Mouse (Mus musculus) heart, embryonic 10.5 days (tissue): Measurements from ENCODE around the gene Urah. TPM values are rescaled to one million over a fixed set of nuclear protein-coding genes. Genes with fewer than 3 reads are reported as not detected.
A peak's percentile ranks its signal among the peaks of the same experiment; 100 is the strongest.

Experiments
- DNase-seq: peaks from one replicate; pipeline ENCODE4 v3.0.0-alpha.2; 2017; ENCODE audit warnings: low spot score
- H3K27ac ChIP-seq: fragments of 300-500 bp; sonication (generic); 2 replicates; pipeline ENCODE4 v1.5.1; 2016; ENCODE audit warnings: mild to moderate bottlenecking
- H3K27me3 ChIP-seq: fragments of 300-500 bp; sonication (generic); 2 replicates; pipeline ENCODE4 v1.6.1; 2016; ENCODE audit warnings: mild to moderate bottlenecking; ENCODE audit not compliant: poor library complexity, insufficient read depth, severe bottlenecking
- H3K36me3 ChIP-seq: fragments of 300-500 bp; sonication (generic); 2 replicates; pipeline ENCODE4 v1.6.1; 2016; ENCODE audit warnings: mild to moderate bottlenecking, moderate library complexity
- H3K4me1 ChIP-seq: fragments of 300-500 bp; sonication (generic); 2 replicates; pipeline ENCODE4 v1.6.1; 2016; ENCODE audit warnings: mild to moderate bottlenecking
- H3K4me3 ChIP-seq: fragments of 300-500 bp; sonication (generic); 2 replicates; pipeline ENCODE4 v1.5.1; 2016; ENCODE audit warnings: mild to moderate bottlenecking, moderate library complexity
- H3K9me3 ChIP-seq: fragments of 300-500 bp; sonication (generic); 2 replicates; pipeline ENCODE4 v1.6.1; 2016; ENCODE audit warnings: mild to moderate bottlenecking, moderate library complexity
- WGBS: fragments of 180-500 bp; shearing (Covaris S2); methylation state at CpG from one replicate; pipeline ENCODE4 v1.1.7; 2016; 5-methylcytosine and 5-hydroxymethylcytosine counted together
- polyA plus RNA-seq: library from polyadenylated mRNA; unstranded; fragments of >200 nt; fragmentation: Nextera tagmentation; extraction: Ambion mirVana; gene quantifications from 2 replicates; pipeline ENCODE4 v1.2.1, GENCODE M21; 2016

Urah gene
- polyA plus RNA-seq, 1 experiment from 2014 or later, result 0.85 TPM

GRCm38 (mm10) chr7:140858746-140859145 is 23.9 kb downstream of the Urah start:
- peaks cover 66% of the 10 kb centered on the region for H3K36me3 ChIP-seq
- peaks cover 34% of the 10 kb centered on the region for H3K4me1 ChIP-seq
- 89% methylated on average over 8 of the region's 8 CpGs for WGBS
- H3K27ac ChIP-seq, result peak overlapping the region; percentile 91; the same call in 1 of the 2 replicates
- no peaks in the 10 kb centered on the region for H3K27me3 ChIP-seq
- 0 out of 2 replicates have a peak overlapping the region, but pooled peaks have one; percentile 83 for H3K4me3 ChIP-seq
- H3K9me3 ChIP-seq, result no peaks in the 10 kb centered on the region
- no peak for DNase-seq

- peaks cover 67% of the 10 kb centered on the region for H3K36me3 ChIP-seq
- no peaks in the 10 kb centered on the region for H3K27me3 ChIP-seq
- no peak overlapping the region for H3K27ac ChIP-seq
- no peak for DNase-seq
- H3K9me3 ChIP-seq, result no peaks in the 10 kb centered on the region
- peaks cover 28% of the 10 kb centered on the region for H3K4me1 ChIP-seq
- no peak overlapping the region for H3K4me3 ChIP-seq
- 83% methylated on average over 6 of the region's 6 CpGs for WGBS
These were observed 25.2 kb downstream of the Urah start for GRCm38 (mm10) chr7:140859997-140860396.

- peaks cover 21% of the 10 kb centered on the region for H3K4me1 ChIP-seq
- no peaks in the 10 kb centered on the region for H3K27me3 ChIP-seq
- no peaks in the 10 kb centered on the region for H3K9me3 ChIP-seq
- H3K27ac ChIP-seq, result no peak overlapping the region
- peaks cover 71% of the 10 kb centered on the region for H3K36me3 ChIP-seq
- DNase-seq, result no peak
- WGBS, result 86% methylated on average over 5 of the region's 5 CpGs
- H3K4me3 ChIP-seq, result no peak overlapping the region
These were observed 25.9 kb downstream of the Urah start for GRCm38 (mm10) chr7:140860728-140861127.

GRCm38 (mm10) chr7:140864761-140865160 is 29.9 kb downstream of the Urah start:
- H3K36me3 ChIP-seq, result peaks cover 78% of the 10 kb centered on the region
- no peak for DNase-seq
- H3K27me3 ChIP-seq, result no peaks in the 10 kb centered on the region
- no peak overlapping the region for H3K27ac ChIP-seq
- H3K9me3 ChIP-seq, result no peaks in the 10 kb centered on the region
- no peaks in the 10 kb centered on the region for H3K4me1 ChIP-seq
- 86% methylated on average over 12 of the region's 12 CpGs for WGBS
- no peak overlapping the region for H3K4me3 ChIP-seq

- Histone ChIP-seq H3K4me3 (no peak overlapping the region), H3K4me1 (no peaks in the 10 kb centered on the region), H3K36me3 (peaks cover 50% of the 10 kb centered on the region), H3K9me3 (no peaks in the 10 kb centered on the region), H3K27me3 (no peaks in the 10 kb centered on the region), H3K27ac (no peak overlapping the region)
- whole genome bisulfite sequencing, result 92% methylated on average over 4 of the region's 4 CpGs
- no peak for DNase-seq
These were observed 39.4 kb downstream of the Urah start for GRCm38 (mm10) chr7:140874224-140874623.

- Histone ChIP-seq H3K4me1 (peaks cover 3% of the 10 kb centered on the region; the same call in 1 of the 2 replicates), H3K9me3 (no peaks in the 10 kb centered on the region), H3K4me3 (no peak overlapping the region), H3K27ac (no peak overlapping the region), H3K36me3 (peaks cover 46% of the 10 kb centered on the region), H3K27me3 (no peaks in the 10 kb centered on the region)
- no peak for DNase-seq
- WGBS, result 85% methylated on average over 6 of the region's 6 CpGs
These were observed 42.5 kb downstream of the Urah start for GRCm38 (mm10) chr7:140877364-140877763.

GRCm38 (mm10) chr7:140879355-140879754 is 44.5 kb downstream of the Urah start:
- 82% methylated on average over 7 of the region's 7 CpGs for WGBS
- Histone ChIP-seq H3K36me3 (peaks cover 45% of the 10 kb centered on the region), H3K9me3 (no peaks in the 10 kb centered on the region), H3K27me3 (no peaks in the 10 kb centered on the region), H3K4me1 (peaks cover 9% of the 10 kb centered on the region), H3K27ac (no peak overlapping the region), H3K4me3 (no peak overlapping the region)
- no peak for DNase-seq

- Histone ChIP-seq H3K4me1 (peaks cover 9% of the 10 kb centered on the region), H3K9me3 (no peaks in the 10 kb centered on the region), H3K27ac (no peak overlapping the region), H3K4me3 (0 out of 2 replicates have a peak overlapping the region, but pooled peaks have one; percentile 98), H3K36me3 (peaks cover 35% of the 10 kb centered on the region), H3K27me3 (no peaks in the 10 kb centered on the region)
- DNase-seq, result no peak
- 87% methylated on average over 3 of the region's 3 CpGs for WGBS
These were observed 45.6 kb downstream of the Urah start for GRCm38 (mm10) chr7:140880419-140880818.

- Histone ChIP-seq H3K9me3 (no peaks in the 10 kb centered on the region), H3K27ac (peak overlapping the region; percentile 92), H3K27me3 (no peaks in the 10 kb centered on the region), H3K36me3 (peaks cover 31% of the 10 kb centered on the region), H3K4me3 (peak overlapping the region; percentile 98), H3K4me1 (peaks cover 9% of the 10 kb centered on the region)
- WGBS, result 17% methylated on average over 8 of the region's 8 CpGs
- DNase-seq, result no peak
These were observed 46.2 kb downstream of the Urah start for GRCm38 (mm10) chr7:140880865-140881515.

- peaks cover 31% of the 10 kb centered on the region for H3K36me3 ChIP-seq
- peak within 1 kb of the TSS; percentile 92 for H3K27ac ChIP-seq
- H3K27me3 ChIP-seq, result no peaks in the 10 kb centered on the region
- peak; percentile 97 for DNase-seq
- H3K4me3 ChIP-seq, result peak within 1 kb of the TSS; percentile 98
- WGBS, result under 1% methylated on average over 59 of the region's 59 CpGs
- peaks cover 9% of the 10 kb centered on the region for H3K4me1 ChIP-seq
- H3K9me3 ChIP-seq, result no peaks in the 10 kb centered on the region
These were observed 47.1 kb downstream of the Urah start, which contains the start of the genes Psmd13 and Sirt3 for GRCm38 (mm10) chr7:140881696-140882468. TSS of gene Psmd13 (plus strand) at chr7:140881968. TSS of gene Sirt3 (minus strand) at chr7:140882309.

- Histone ChIP-seq H3K36me3 (peaks cover 31% of the 10 kb centered on the region), H3K4me1 (peaks cover 9% of the 10 kb centered on the region), H3K9me3 (no peaks in the 10 kb centered on the region), H3K27me3 (no peaks in the 10 kb centered on the region), H3K27ac (peak overlapping the region; percentile 92), H3K4me3 (peak overlapping the region; percentile 98)
- DNase-seq, result no peak
- WGBS, result under 1% methylated on average over 12 of the region's 12 CpGs
These were observed 47.6 kb downstream of the Urah start for GRCm38 (mm10) chr7:140882469-140882803.
